Mouse (Mus musculus): ENCODE data around the gene Sf3a1.
"Not testable (repeated sequence)": the region's sequence is repeated elsewhere in the genome, so short reads cannot be mapped to it uniquely, and the experiment has no call there.

The Sf3a1 gene

GRCm38 (mm10) chr11:4159808-4160708 is at the start of gene Sf3a1, which contains the start of gene Ccdc157:
Gene Sf3a1 (plus strand): TSS chr11:4160350.
Gene Ccdc157 (minus strand): TSS chr11:4160293.
- DNase-seq (ENCODE audit: low spot score): peak; percentile 87

- no peak for DNase-seq (ENCODE audit: low spot score)
These were observed 48.1 kb upstream of the Sf3a1 start for GRCm38 (mm10) chr11:4112033-4112432.

- no peak for DNase-seq (ENCODE audit: low spot score)
These were observed 47.3 kb upstream of the Sf3a1 start for GRCm38 (mm10) chr11:4112861-4113260.

- no peak for DNase-seq (ENCODE audit: low spot score)
These were observed 46.7 kb upstream of the Sf3a1 start for GRCm38 (mm10) chr11:4113496-4113895.

GRCm38 (mm10) chr11:4113970-4114369 is 46.2 kb upstream of the Sf3a1 start:
- DNase-seq (ENCODE audit: low spot score): no peak

GRCm38 (mm10) chr11:4114541-4114940 is 45.6 kb upstream of the Sf3a1 start:
- DNase-seq (ENCODE audit: low spot score): not testable (repeated sequence)

- no peak for DNase-seq (ENCODE audit: low spot score)
These were observed 44.7 kb upstream of the Sf3a1 start for GRCm38 (mm10) chr11:4115407-4115806.

- no peak for DNase-seq (ENCODE audit: low spot score)
These were observed 43.5 kb upstream of the Sf3a1 start for GRCm38 (mm10) chr11:4116458-4117141.

GRCm38 (mm10) chr11:4117372-4118071 is 42.6 kb upstream of the Sf3a1 start:
- DNase-seq (ENCODE audit: low spot score): no peak

GRCm38 (mm10) chr11:4118081-4118921 is 41.8 kb upstream of the Sf3a1 start:
- peak; percentile 44 for DNase-seq (ENCODE audit: low spot score)

GRCm38 (mm10) chr11:4119635-4120034 is 40.5 kb upstream of the Sf3a1 start:
- DNase-seq (ENCODE audit: low spot score): no peak

- no peak for DNase-seq (ENCODE audit: low spot score)
These were observed 38.5 kb upstream of the Sf3a1 start for GRCm38 (mm10) chr11:4121691-4122090.

GRCm38 (mm10) chr11:4122226-4122625 is 37.9 kb upstream of the Sf3a1 start:
- DNase-seq (ENCODE audit: low spot score): no peak

- no peak for DNase-seq (ENCODE audit: low spot score)
These were observed 37.2 kb upstream of the Sf3a1 start, which contains the start of gene Sec14l2 for GRCm38 (mm10) chr11:4122742-4123579. Gene Sec14l2 (minus strand): TSS chr11:4123415.

GRCm38 (mm10) chr11:4123922-4124321 is 36.2 kb upstream of the Sf3a1 start:
- peak; percentile 64 for DNase-seq (ENCODE audit: low spot score)

GRCm38 (mm10) chr11:4127059-4127458 is 33.1 kb upstream of the Sf3a1 start:
- DNase-seq (ENCODE audit: low spot score): no peak

- DNase-seq (ENCODE audit: low spot score): not testable (repeated sequence)
These were observed 31.7 kb upstream of the Sf3a1 start for GRCm38 (mm10) chr11:4128461-4128860.

- DNase-seq (ENCODE audit: low spot score): peak; percentile 42
These were observed 26.7 kb upstream of the Sf3a1 start for GRCm38 (mm10) chr11:4133450-4133849.

- no peak for DNase-seq (ENCODE audit: low spot score)
These were observed 25.8 kb upstream of the Sf3a1 start for GRCm38 (mm10) chr11:4134400-4134799.
